8 mouse cellular contexts compared by ENCODE assay signal in genomic region chr11:23497718-23498509, GRCm38 (mm10). TPM values are rescaled to one million over a fixed set of nuclear protein-coding genes. Genes with fewer than 3 reads are reported as not detected.
DNase-seq lines count a peak whose midpoint lies in the region; ATAC-seq and TF ChIP-seq lines count a peak whose summit lies in the region.

Ahsa2 (minus strand) TSS chr11:23498030.

- 0 out of 2 replicates have a peak, but pooled peaks cover 8% of the 10 kb centered on the region for H3K36me3 ChIP-seq in heart, embryonic 11.5 days (ENCODE audit: control insufficient read depth, insufficient read depth, low read length)
- H3K36me3 ChIP-seq in kidney, embryonic 16.5 days (ENCODE audit: insufficient read depth, low read length), result peaks cover 17% of the 10 kb centered on the region
- H3K36me3 ChIP-seq in liver, adult 2 months (ENCODE audit: control insufficient read depth, insufficient read depth, low read length), result peaks cover 14% of the 10 kb centered on the region
- peaks cover 18% of the 10 kb centered on the region for H3K36me3 ChIP-seq in myocyte (ENCODE audit: control insufficient read depth, insufficient read depth)
- no peaks in the 10 kb centered on the region for H3K36me3 ChIP-seq in splenic B cell, adult 2 months (ENCODE audit: control insufficient read depth, insufficient read depth, low read length, poor library complexity, severe bottlenecking)

- DNase-seq in A20 (ENCODE audit: low read depth, low spot score), result peak; percentile 96
- DNase-seq in liver, adult 2 months (ENCODE audit: extremely low read depth, low read depth, low spot score), result peak; percentile 89
- DNase-seq in splenic B cell, adult 2 months (ENCODE audit: low read depth, low spot score), result peak; percentile 98

- H3K79me2 ChIP-seq in liver, adult 2 months (ENCODE audit: control insufficient read depth, insufficient read depth, low read length), result peaks cover 13% of the 10 kb centered on the region
- H3K79me2 ChIP-seq in myocyte (ENCODE audit: control insufficient read depth, insufficient read depth), result peaks cover 33% of the 10 kb centered on the region

- TF ChIP-seq POLR2A in bone marrow macrophage, adult 2 months (IDR thresholded peaks at IDR 0.05; ENCODE audit: borderline replicate concordance, low read depth, low read length), result no peak
- TF ChIP-seq POLR2A in embryonic fibroblast, embryonic 13.5 days (IDR thresholded peaks at IDR 0.05; ENCODE audit: low read depth, low read length), result peak; percentile 84
- peak; percentile 83; the same call in 1 of the 2 replicates for TF ChIP-seq POLR2A in liver, adult 2 months (IDR thresholded peaks at IDR 0.05; ENCODE audit: extremely low read depth, insufficient read depth, low read length)
- TF ChIP-seq POLR2A in myocyte (IDR thresholded peaks at IDR 0.05; ENCODE audit: insufficient read length, low read depth), result peak; percentile 83

- peak within 1 kb of the TSS; percentile 71 for H3K4me2 ChIP-seq in heart, embryonic 11.5 days
- peak within 1 kb of the TSS; percentile 69 for H3K4me2 ChIP-seq in kidney, embryonic 16.5 days (replicated peaks; ENCODE audit: low read depth, low read length)
- peak within 1 kb of the TSS; percentile 92 for H3K4me2 ChIP-seq in myocyte (ENCODE audit: low read depth)

- H3K4me1 ChIP-seq in bone marrow macrophage, adult 2 months (ENCODE audit: control insufficient read depth, insufficient read depth, low read length), result peaks cover 11% of the 10 kb centered on the region
- H3K4me1 ChIP-seq in embryonic fibroblast, embryonic 13.5 days (ENCODE audit: control insufficient read depth, insufficient read depth, low read length), result peaks cover 7% of the 10 kb centered on the region; the same call in 1 of the 2 replicates
- peaks cover 10% of the 10 kb centered on the region for H3K4me1 ChIP-seq in heart, embryonic 11.5 days (ENCODE audit: control insufficient read depth, insufficient read depth, low read length)
- H3K4me1 ChIP-seq in kidney, embryonic 16.5 days (ENCODE audit: insufficient read depth, low read length), result peaks cover 20% of the 10 kb centered on the region
- H3K4me1 ChIP-seq in liver, adult 2 months (ENCODE audit: control insufficient read depth, insufficient read depth, low read length), result peaks cover 18% of the 10 kb centered on the region

- ATAC-seq in heart, embryonic 11.5 days (replicated peaks; ENCODE audit: insufficient number of reproducible peaks, low FRiP score, low TSS enrichment), result peak; percentile 96
- peak; percentile 97 for ATAC-seq in kidney, embryonic 16.5 days (ENCODE audit: low FRiP score, low TSS enrichment)

- peak within 1 kb of the TSS; percentile 56 for H3K27ac ChIP-seq in bone marrow macrophage, adult 2 months (ENCODE audit: insufficient read depth, low read depth, low read length)
- peak within 1 kb of the TSS; percentile 87 for H3K27ac ChIP-seq in embryonic fibroblast, embryonic 13.5 days (ENCODE audit: insufficient read depth, low read length)
- H3K27ac ChIP-seq in heart, embryonic 11.5 days (ENCODE audit: low read depth, low read length), result peak within 1 kb of the TSS; percentile 98
- peak within 1 kb of the TSS; percentile 96 for H3K27ac ChIP-seq in kidney, embryonic 16.5 days (ENCODE audit: low read length)
- H3K27ac ChIP-seq in liver, adult 2 months (replicated peaks; ENCODE audit: insufficient read depth, low read depth, low read length), result peak within 1 kb of the TSS; percentile 88

- no peak for TF ChIP-seq CTCF in bone marrow macrophage, adult 2 months (IDR thresholded peaks at IDR 0.05; ENCODE audit: low read depth, low read length)
- no peak for TF ChIP-seq CTCF in embryonic fibroblast, embryonic 13.5 days (IDR thresholded peaks at IDR 0.05; ENCODE audit: borderline replicate concordance, insufficient read depth, low read length)
- no peak for TF ChIP-seq CTCF in liver, adult 2 months (IDR thresholded peaks at IDR 0.05; ENCODE audit: low read depth, low read length)

- H3K9ac ChIP-seq in heart, embryonic 11.5 days (ENCODE audit: low read depth, low read length), result peak within 1 kb of the TSS; percentile 97
- peak within 1 kb of the TSS; percentile 95 for H3K9ac ChIP-seq in kidney, embryonic 16.5 days (replicated peaks; ENCODE audit: low read length)
- peak within 1 kb of the TSS; percentile 96 for H3K9ac ChIP-seq in liver, adult 2 months (ENCODE audit: low read depth, low read length)

- no peaks in the 10 kb centered on the region for H3K9me3 ChIP-seq in heart, embryonic 11.5 days (replicated peaks; ENCODE audit: control insufficient read depth, low read length)
- no peaks in the 10 kb centered on the region for H3K9me3 ChIP-seq in kidney, embryonic 16.5 days (ENCODE audit: low read length)

- H3K4me3 ChIP-seq in bone marrow macrophage, adult 2 months (ENCODE audit: insufficient read depth, low read length), result peak within 1 kb of the TSS; percentile 95
- peak within 1 kb of the TSS; percentile 84 for H3K4me3 ChIP-seq in embryonic fibroblast, embryonic 13.5 days (ENCODE audit: insufficient read depth, low read length)
- peak within 1 kb of the TSS; percentile 91 for H3K4me3 ChIP-seq in heart, embryonic 11.5 days (ENCODE audit: low read depth, low read length)
- peak within 1 kb of the TSS; percentile 86 for H3K4me3 ChIP-seq in kidney, embryonic 16.5 days (ENCODE audit: low read length)
- H3K4me3 ChIP-seq in liver, adult 2 months (ENCODE audit: insufficient read depth, low read depth, low read length), result peak within 1 kb of the TSS; percentile 72
- peak within 1 kb of the TSS; percentile 57 for H3K4me3 ChIP-seq in myocyte

- no peaks in the 10 kb centered on the region for H3K27me3 ChIP-seq in heart, embryonic 11.5 days (ENCODE audit: control insufficient read depth, insufficient read depth, low read length)
- no peaks in the 10 kb centered on the region for H3K27me3 ChIP-seq in kidney, embryonic 16.5 days (ENCODE audit: insufficient read depth, low read length)
- H3K27me3 ChIP-seq in liver, adult 2 months (ENCODE audit: control insufficient read depth, insufficient read depth, low read length), result no peaks in the 10 kb centered on the region
- H3K27me3 ChIP-seq in myocyte (ENCODE audit: control insufficient read depth, insufficient read depth, insufficient read length), result no peaks in the 10 kb centered on the region
- H3K27me3 ChIP-seq in splenic B cell, adult 2 months (ENCODE audit: control insufficient read depth, insufficient read depth, low read length, poor library complexity, severe bottlenecking), result no peaks in the 10 kb centered on the region

- WGBS in heart, embryonic 11.5 days (ENCODE audit: insufficient replicate concordance), result under 1% methylated on average over 44 of the region's 66 CpGs
- under 1% methylated on average over 56 of the region's 66 CpGs for WGBS in kidney, embryonic 16.5 days
- 2% methylated on average over 57 of the region's 66 CpGs for WGBS in liver, adult 2 months

- H3ac ChIP-seq in myocyte (ENCODE audit: control insufficient read depth, insufficient read length), result peak within 1 kb of the TSS; percentile 71

TF ChIP-seq in myocyte, 11 proteins besides CTCF, POLR2A, EP300 and RAD21:
- TF ChIP-seq MAX (IDR thresholded peaks at IDR 0.05; ENCODE audit: low read depth) (no peak), POLR2AphosphoS2 (IDR thresholded peaks at IDR 0.05; ENCODE audit: insufficient read length, low read depth) (peak; percentile 86)

RNA-seq across cellular contexts. Expression of gene Ahsa2, which starts in this region (rescaled TPM):
- 34.7 and 34.9 TPM in 2 replicates for polyA plus RNA-seq in bone marrow macrophage, adult 2 months (2012; ENCODE audit: insufficient read depth, insufficient read length, missing spikeins)
- 53.7 and 54.2 TPM in 2 replicates for polyA plus RNA-seq in embryonic fibroblast, embryonic 13.5 days (2011; ENCODE audit: insufficient read length, low read depth, missing spikeins)
- polyA plus RNA-seq in heart, embryonic 11.5 days (2014; fragmentation: Nextera tagmentation; extraction: Ambion mirVana), result 75.2 and 79.8 TPM in 2 replicates
- 81.7 and 83.1 TPM in 2 replicates for polyA plus RNA-seq in kidney, embryonic 16.5 days (2015; fragmentation: Nextera tagmentation; extraction: Ambion mirVana)
- 20.5 and 27.3 TPM in 2 replicates for total RNA-seq in liver, adult 2 months (2014; rRNA removed)
- polyA plus RNA-seq in liver, adult 2 months (2012; rRNA removed), result 12.1 and 16.2 TPM in 2 replicates
- 31.1 TPM for polyA plus RNA-seq in myocyte (2012; fragmentation: generic; extraction: Trizol)

Comparison
In these comparisons a context has a peak if more than half of its experiments do, and no peak if none do; other contexts are left out.
1. Peak in every context shown above with its lines: DNase-seq, ATAC-seq, H3K4me3 ChIP-seq and H3K27ac ChIP-seq.